Mouse (Mus musculus): ENCODE results near the gene Ppef2. TPM values are rescaled to one million over a fixed set of nuclear protein-coding genes. Genes with fewer than 3 reads are reported as not detected.
A peak's percentile ranks its signal among the peaks of the same experiment; 100 is the strongest.

Gene Ppef2
- polyA plus RNA-seq (2015; fragmentation: Nextera tagmentation; extraction: Ambion mirVana), result 0.48 and 0.60 TPM in 2 replicates

DNA sequence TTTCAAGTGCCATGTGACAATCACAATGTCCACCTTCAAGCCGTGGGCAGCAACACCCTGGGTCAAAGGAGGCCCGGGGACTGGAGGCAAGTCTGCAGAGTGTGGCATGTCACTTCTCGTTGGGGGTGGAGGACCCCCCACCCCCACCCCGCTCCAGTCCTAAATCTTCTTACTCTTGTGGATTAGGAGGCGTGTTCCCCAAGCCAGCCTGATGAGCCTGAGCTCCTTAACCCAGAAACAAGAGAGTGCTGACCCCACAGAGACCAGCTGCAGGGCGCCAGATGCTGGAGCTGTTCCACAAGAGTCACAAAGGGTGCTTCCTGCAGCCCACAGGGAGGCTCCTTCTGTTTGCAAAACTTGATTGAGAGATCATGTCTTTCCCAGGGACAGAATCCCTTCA is at the start of gene Ppef2:
TSS of gene Ppef2 (minus strand) at position 61 of the 400 bp plus-strand sequence.
- Histone ChIP-seq H3K4me3 (replicated peaks; ENCODE audit: low read length) (no peak within 1 kb of the TSS), H3K9ac (ENCODE audit: low read length) (no peak within 1 kb of the TSS), H3K9me3 (replicated peaks; ENCODE audit: control insufficient read depth, low read length) (no peaks in the 10 kb centered on the region), H3K4me2 (ENCODE audit: low read depth, low read length) (no peak within 1 kb of the TSS), H3K36me3 (ENCODE audit: control insufficient read depth, insufficient read depth, low read length) (no peaks in the 10 kb centered on the region), H3K27ac (ENCODE audit: low read length) (no peak within 1 kb of the TSS), H3K27me3 (ENCODE audit: control insufficient read depth, insufficient read depth, low read length) (no peaks in the 10 kb centered on the region), H3K4me1 (ENCODE audit: control insufficient read depth, insufficient read depth, low read length) (no peaks in the 10 kb centered on the region)
- 25% methylated on average over 6 of the region's 6 CpGs for WGBS
- no peak for ATAC-seq (ENCODE audit: insufficient read depth, low FRiP score)

DNA sequence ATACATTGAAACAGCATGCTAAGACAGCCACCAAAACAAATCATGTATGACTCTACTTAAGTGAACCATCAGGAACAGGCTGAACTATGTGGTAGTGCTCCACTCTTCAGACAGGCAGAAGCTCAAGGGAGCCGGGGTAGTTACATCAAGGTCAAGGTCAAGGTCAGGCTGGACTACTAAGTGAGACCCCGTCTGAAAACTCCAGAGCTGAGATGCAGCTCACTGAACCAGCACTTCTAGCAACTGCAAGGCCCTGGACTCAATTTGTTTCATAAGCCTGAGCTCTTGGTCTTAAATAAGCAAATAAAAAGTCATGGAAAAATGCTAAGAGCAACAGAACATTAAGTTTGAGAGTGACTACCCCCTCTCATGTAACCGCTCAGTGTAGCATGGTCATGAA is 48.2 kb upstream of the Ppef2 start:
- no peak for ATAC-seq (ENCODE audit: insufficient read depth, low FRiP score)
- no peak overlapping the region for H3K4me2 ChIP-seq (ENCODE audit: low read depth, low read length)
- no peak overlapping the region for H3K9ac ChIP-seq (ENCODE audit: low read length)
- H3K9me3 ChIP-seq (replicated peaks; ENCODE audit: control insufficient read depth, low read length), result no peaks in the 10 kb centered on the region
- peaks cover 9% of the 10 kb centered on the region for H3K4me1 ChIP-seq (ENCODE audit: control insufficient read depth, insufficient read depth, low read length)
- no peaks in the 10 kb centered on the region for H3K27me3 ChIP-seq (ENCODE audit: control insufficient read depth, insufficient read depth, low read length)
- WGBS, result 80% methylated on average over 3 of the region's 3 CpGs
- no peak overlapping the region for H3K4me3 ChIP-seq (replicated peaks; ENCODE audit: low read length)
- no peak overlapping the region for H3K27ac ChIP-seq (ENCODE audit: low read length)
- peaks cover 15% of the 10 kb centered on the region for H3K36me3 ChIP-seq (ENCODE audit: control insufficient read depth, insufficient read depth, low read length)

DNA sequence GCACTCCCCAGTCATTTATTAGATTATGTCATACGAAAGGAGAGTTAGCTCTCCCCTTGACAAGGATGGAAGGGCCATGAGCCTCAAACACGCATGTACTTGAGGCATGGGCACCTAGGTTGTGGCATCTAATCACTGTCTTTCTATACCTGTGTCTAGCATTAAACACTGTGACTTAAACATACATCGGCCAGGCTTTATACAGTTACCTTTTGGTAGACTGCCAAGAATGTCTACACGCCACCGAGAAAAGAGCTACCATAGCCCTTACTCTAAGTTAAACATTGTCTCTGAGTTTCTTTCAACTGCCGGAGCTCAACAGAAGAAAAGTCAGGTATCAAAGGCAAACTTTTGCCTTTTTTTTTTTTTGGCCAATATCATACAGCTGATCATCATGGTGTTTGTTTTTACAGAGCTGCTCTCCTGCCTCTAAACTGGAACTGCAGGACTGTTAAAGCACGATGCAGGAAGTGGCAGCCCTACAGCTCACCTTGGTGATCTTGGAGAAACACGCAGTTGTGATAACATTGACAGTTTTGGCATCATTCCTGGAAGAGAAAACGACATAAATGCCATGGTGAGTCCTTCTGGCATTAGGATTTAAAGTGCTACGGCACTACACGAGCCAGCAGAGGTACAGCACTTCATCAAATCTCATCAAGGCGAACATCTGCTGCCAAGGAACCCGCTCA is 46.2 kb upstream of the Ppef2 start:
- no peak overlapping the region for H3K9ac ChIP-seq (ENCODE audit: low read length)
- no peak overlapping the region for H3K4me3 ChIP-seq (replicated peaks; ENCODE audit: low read length)
- H3K4me1 ChIP-seq (ENCODE audit: control insufficient read depth, insufficient read depth, low read length), result no peaks in the 10 kb centered on the region
- no peak overlapping the region for H3K27ac ChIP-seq (ENCODE audit: low read length)
- no peak overlapping the region for H3K4me2 ChIP-seq (ENCODE audit: low read depth, low read length)
- 75% methylated on average over 13 of the region's 13 CpGs for WGBS
- H3K36me3 ChIP-seq (ENCODE audit: control insufficient read depth, insufficient read depth, low read length), result peaks cover 22% of the 10 kb centered on the region
- H3K27me3 ChIP-seq (ENCODE audit: control insufficient read depth, insufficient read depth, low read length), result no peaks in the 10 kb centered on the region
- H3K9me3 ChIP-seq (replicated peaks; ENCODE audit: control insufficient read depth, low read length), result no peaks in the 10 kb centered on the region
- peak; percentile 58; the same call in 1 of the 2 replicates for ATAC-seq (ENCODE audit: insufficient read depth, low FRiP score)

DNA sequence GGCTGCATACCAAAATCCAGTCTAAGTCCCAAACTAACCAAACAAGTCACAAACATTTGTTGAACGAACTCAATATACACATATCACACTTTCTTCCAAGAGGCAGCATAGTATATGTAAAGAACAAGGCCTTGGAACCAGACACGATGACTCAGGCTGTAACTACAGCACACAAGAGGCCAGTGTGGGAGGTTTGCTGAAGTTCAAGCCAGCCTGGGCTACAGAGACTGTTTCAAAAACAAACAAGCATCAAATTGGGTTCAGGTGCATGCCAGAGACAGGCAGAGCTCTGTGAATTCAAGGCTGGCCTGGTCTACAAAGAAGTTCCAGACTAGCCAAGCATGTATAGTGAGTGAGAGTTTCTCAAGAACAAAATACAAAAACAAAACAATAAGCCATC is 38.4 kb upstream of the Ppef2 start:
- no peak for ATAC-seq (ENCODE audit: insufficient read depth, low FRiP score)
- no peaks in the 10 kb centered on the region for H3K27me3 ChIP-seq (ENCODE audit: control insufficient read depth, insufficient read depth, low read length)
- H3K9ac ChIP-seq (ENCODE audit: low read length), result no peak overlapping the region
- no peak overlapping the region for H3K4me3 ChIP-seq (replicated peaks; ENCODE audit: low read length)
- no peaks in the 10 kb centered on the region for H3K4me1 ChIP-seq (ENCODE audit: control insufficient read depth, insufficient read depth, low read length)
- no peaks in the 10 kb centered on the region for H3K9me3 ChIP-seq (replicated peaks; ENCODE audit: control insufficient read depth, low read length)
- 85% methylated on average over 2 of the region's 2 CpGs for WGBS
- no peak overlapping the region for H3K4me2 ChIP-seq (ENCODE audit: low read depth, low read length)
- peaks cover 28% of the 10 kb centered on the region for H3K36me3 ChIP-seq (ENCODE audit: control insufficient read depth, insufficient read depth, low read length)
- no peak overlapping the region for H3K27ac ChIP-seq (ENCODE audit: low read length)

DNA sequence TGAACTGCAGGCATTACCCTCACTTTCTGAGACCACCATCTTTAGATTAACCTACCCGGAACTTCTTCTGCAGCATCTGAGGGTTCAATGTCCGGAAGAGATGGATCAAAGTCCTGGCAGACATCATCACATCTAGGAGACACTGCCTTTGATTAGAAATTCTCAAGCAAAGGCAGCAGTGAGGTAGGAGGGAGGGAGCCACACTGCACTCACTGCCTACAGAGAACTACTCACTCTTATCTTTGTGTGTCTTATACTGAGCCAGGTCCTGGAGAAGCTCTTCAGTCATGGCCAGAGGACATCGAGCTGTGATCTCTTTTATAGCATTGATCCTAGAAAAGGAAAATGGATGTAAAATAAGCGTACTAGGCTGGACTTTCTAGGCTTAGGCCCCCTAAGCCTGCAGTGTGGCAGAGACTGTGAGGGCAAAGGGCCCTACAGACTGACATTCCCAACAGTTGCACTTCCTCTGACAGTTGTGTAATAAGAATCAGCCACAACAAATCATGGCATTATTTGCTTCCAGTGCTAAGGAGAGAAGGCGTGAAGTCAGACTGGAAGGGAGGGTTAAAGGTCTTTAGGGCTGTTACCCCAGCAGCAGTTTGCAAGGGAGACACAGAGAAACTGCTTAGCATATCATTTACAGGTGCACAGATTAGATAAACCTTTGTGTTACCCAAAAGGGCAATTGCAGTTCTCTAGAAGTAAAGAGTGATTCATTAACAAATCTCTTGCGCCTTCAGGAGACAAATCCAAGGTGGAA is 35.8 kb upstream of the Ppef2 start:
- H3K27me3 ChIP-seq (ENCODE audit: control insufficient read depth, insufficient read depth, low read length), result no peaks in the 10 kb centered on the region
- H3K9me3 ChIP-seq (replicated peaks; ENCODE audit: control insufficient read depth, low read length), result no peaks in the 10 kb centered on the region
- peak overlapping the region; percentile 4; the same call in 1 of the 2 replicates for H3K27ac ChIP-seq (ENCODE audit: low read length)
- no peak overlapping the region for H3K4me2 ChIP-seq (ENCODE audit: low read depth, low read length)
- no peak overlapping the region for H3K9ac ChIP-seq (ENCODE audit: low read length)
- 78% methylated on average over 6 of the region's 6 CpGs for WGBS
- ATAC-seq (ENCODE audit: insufficient read depth, low FRiP score), result peak; percentile 80; the same call in 1 of the 2 replicates
- H3K4me1 ChIP-seq (ENCODE audit: control insufficient read depth, insufficient read depth, low read length), result no peaks in the 10 kb centered on the region
- peaks cover 28% of the 10 kb centered on the region for H3K36me3 ChIP-seq (ENCODE audit: control insufficient read depth, insufficient read depth, low read length)
- H3K4me3 ChIP-seq (replicated peaks; ENCODE audit: low read length), result no peak overlapping the region

DNA sequence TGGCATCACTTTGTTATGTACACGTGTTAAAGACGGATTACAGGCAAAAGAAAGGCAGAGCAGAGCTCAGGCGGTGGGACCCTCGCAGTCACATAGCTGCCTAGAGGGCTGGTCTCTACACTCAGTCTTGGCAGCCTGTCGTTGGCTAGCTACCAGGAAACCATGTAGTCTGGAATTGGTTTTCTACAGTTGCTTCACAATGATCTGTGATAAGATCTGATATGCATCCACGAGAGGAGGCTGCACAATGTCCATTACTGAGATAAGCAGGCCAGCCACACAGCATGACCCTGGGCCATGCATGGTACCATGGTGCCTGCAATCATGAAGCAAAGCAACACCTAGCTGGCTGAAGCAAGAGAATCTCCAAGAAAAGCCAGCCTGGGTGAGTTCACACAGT is 31.8 kb upstream of the Ppef2 start:
- no peaks in the 10 kb centered on the region for H3K9me3 ChIP-seq (replicated peaks; ENCODE audit: control insufficient read depth, low read length)
- no peak for ATAC-seq (ENCODE audit: insufficient read depth, low FRiP score)
- no peak overlapping the region for H3K4me3 ChIP-seq (replicated peaks; ENCODE audit: low read length)
- no peak overlapping the region for H3K9ac ChIP-seq (ENCODE audit: low read length)
- H3K27ac ChIP-seq (ENCODE audit: low read length), result no peak overlapping the region
- peaks cover 31% of the 10 kb centered on the region for H3K36me3 ChIP-seq (ENCODE audit: control insufficient read depth, insufficient read depth, low read length)
- no peak overlapping the region for H3K4me2 ChIP-seq (ENCODE audit: low read depth, low read length)
- peaks cover 1% of the 10 kb centered on the region; the same call in 1 of the 2 replicates for H3K4me1 ChIP-seq (ENCODE audit: control insufficient read depth, insufficient read depth, low read length)
- WGBS, result 79% methylated on average over 6 of the region's 6 CpGs
- H3K27me3 ChIP-seq (ENCODE audit: control insufficient read depth, insufficient read depth, low read length), result no peaks in the 10 kb centered on the region

DNA sequence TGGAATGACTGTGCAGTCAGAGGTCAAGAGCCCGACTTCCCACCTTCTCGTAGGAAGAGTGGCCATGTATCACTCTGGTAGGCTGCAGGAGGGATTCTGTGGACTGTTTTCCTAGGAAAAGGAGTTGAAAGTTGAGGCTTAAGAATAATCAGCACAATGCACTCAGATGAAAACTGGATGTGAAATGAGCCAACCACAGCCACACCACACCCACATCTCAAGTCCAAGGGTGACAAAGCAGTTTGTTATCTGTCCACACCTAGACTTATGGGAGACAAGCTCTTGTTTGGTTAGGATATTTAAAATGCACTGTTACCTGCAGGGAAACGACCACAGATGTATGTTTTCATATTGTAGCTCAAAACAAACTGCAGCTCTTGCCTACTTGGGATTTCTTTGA is 27.0 kb upstream of the Ppef2 start:
- 48% methylated on average over 3 of the region's 3 CpGs for WGBS
- Histone ChIP-seq H3K27ac (ENCODE audit: low read length) (peak overlapping the region; percentile 45), H3K4me2 (ENCODE audit: low read depth, low read length) (no peak overlapping the region), H3K9me3 (replicated peaks; ENCODE audit: control insufficient read depth, low read length) (no peaks in the 10 kb centered on the region), H3K9ac (ENCODE audit: low read length) (no peak overlapping the region), H3K4me3 (replicated peaks; ENCODE audit: low read length) (no peak overlapping the region), H3K27me3 (ENCODE audit: control insufficient read depth, insufficient read depth, low read length) (no peaks in the 10 kb centered on the region), H3K36me3 (ENCODE audit: control insufficient read depth, insufficient read depth, low read length) (peaks cover 3% of the 10 kb centered on the region; the same call in 1 of the 2 replicates), H3K4me1 (ENCODE audit: control insufficient read depth, insufficient read depth, low read length) (peaks cover 11% of the 10 kb centered on the region; the same call in 1 of the 2 replicates)
- peak; percentile 45; the same call in 1 of the 2 replicates for ATAC-seq (ENCODE audit: insufficient read depth, low FRiP score)

DNA sequence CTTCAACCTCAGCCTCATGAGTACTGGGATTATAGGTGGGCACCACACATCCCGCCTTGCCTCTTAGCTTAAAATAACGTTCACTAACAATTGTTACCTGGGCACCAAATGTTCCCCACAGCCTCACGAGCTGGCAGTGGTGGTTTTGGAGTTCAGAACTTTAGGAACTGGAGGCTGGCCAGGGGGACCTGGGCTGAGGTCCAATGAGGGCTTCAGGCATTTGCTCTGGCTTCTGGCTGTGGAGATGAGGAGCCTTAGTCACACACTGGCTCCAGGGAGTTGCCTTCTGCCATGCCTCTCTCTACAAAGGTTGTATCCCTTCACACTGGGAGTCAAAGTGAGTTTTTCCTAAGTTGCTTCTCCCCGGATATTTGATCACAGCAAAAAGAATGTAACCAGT is 26.5 kb upstream of the Ppef2 start:
- no peaks in the 10 kb centered on the region for H3K9me3 ChIP-seq (replicated peaks; ENCODE audit: control insufficient read depth, low read length)
- H3K27me3 ChIP-seq (ENCODE audit: control insufficient read depth, insufficient read depth, low read length), result no peaks in the 10 kb centered on the region
- H3K9ac ChIP-seq (ENCODE audit: low read length), result no peak overlapping the region
- peak overlapping the region; percentile 45; the same call in 1 of the 2 replicates for H3K27ac ChIP-seq (ENCODE audit: low read length)
- 63% methylated on average over 4 of the region's 4 CpGs for WGBS
- H3K4me2 ChIP-seq (ENCODE audit: low read depth, low read length), result no peak overlapping the region
- H3K4me1 ChIP-seq (ENCODE audit: control insufficient read depth, insufficient read depth, low read length), result peaks cover 11% of the 10 kb centered on the region; the same call in 1 of the 2 replicates
- H3K4me3 ChIP-seq (replicated peaks; ENCODE audit: low read length), result no peak overlapping the region
- ATAC-seq (ENCODE audit: insufficient read depth, low FRiP score), result no peak
- peaks cover 3% of the 10 kb centered on the region; the same call in 1 of the 2 replicates for H3K36me3 ChIP-seq (ENCODE audit: control insufficient read depth, insufficient read depth, low read length)

DNA sequence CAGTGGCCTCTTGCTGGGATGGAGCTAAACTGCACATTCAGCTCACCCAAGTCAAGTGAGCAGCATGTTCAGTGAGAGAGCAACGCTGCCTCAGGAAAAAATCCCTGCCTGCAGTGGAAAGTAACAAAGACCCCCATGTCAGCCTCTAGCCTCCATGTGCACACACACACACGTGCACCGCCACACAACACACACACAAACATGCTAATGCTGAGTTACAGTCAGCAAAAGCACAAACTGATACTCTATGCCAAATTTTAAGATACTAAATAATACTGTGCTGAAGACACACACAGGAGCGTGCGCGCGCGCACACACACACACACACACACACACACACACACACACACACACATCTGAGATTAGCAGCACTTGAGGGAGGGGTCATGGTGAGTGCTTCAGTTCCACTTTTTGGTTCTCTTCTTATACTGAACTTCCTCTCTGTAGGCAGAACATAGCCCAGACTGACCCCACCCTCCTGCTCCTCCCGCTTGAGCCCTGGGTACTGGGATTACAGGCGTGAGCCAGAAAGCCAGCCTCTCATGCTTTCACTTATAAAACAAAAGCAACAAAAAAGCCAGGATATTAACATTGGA is 23.0 kb upstream of the Ppef2 start:
- 78% methylated on average over 10 of the region's 10 CpGs for WGBS
- H3K36me3 ChIP-seq (ENCODE audit: control insufficient read depth, insufficient read depth, low read length), result no peaks in the 10 kb centered on the region
- ATAC-seq (ENCODE audit: insufficient read depth, low FRiP score), result no peak
- no peaks in the 10 kb centered on the region for H3K9me3 ChIP-seq (replicated peaks; ENCODE audit: control insufficient read depth, low read length)
- H3K9ac ChIP-seq (ENCODE audit: low read length), result no peak overlapping the region
- H3K27me3 ChIP-seq (ENCODE audit: control insufficient read depth, insufficient read depth, low read length), result no peaks in the 10 kb centered on the region
- H3K27ac ChIP-seq (ENCODE audit: low read length), result no peak overlapping the region
- no peak overlapping the region for H3K4me2 ChIP-seq (ENCODE audit: low read depth, low read length)
- peaks cover 11% of the 10 kb centered on the region; the same call in 1 of the 2 replicates for H3K4me1 ChIP-seq (ENCODE audit: control insufficient read depth, insufficient read depth, low read length)
- no peak overlapping the region for H3K4me3 ChIP-seq (replicated peaks; ENCODE audit: low read length)

All from stomach, embryonic 16.5 days (tissue).